Mouse (Mus musculus): ENCODE data around the gene Zfyve28. TPM values are rescaled to one million over a fixed set of nuclear protein-coding genes. Genes with fewer than 3 reads are reported as not detected.
A peak's percentile ranks its signal among the peaks of the same experiment; 100 is the strongest.

Gene Zfyve28
- polyA plus RNA-seq, 1 experiment from 2014 or later = 5.4 TPM

DNA sequence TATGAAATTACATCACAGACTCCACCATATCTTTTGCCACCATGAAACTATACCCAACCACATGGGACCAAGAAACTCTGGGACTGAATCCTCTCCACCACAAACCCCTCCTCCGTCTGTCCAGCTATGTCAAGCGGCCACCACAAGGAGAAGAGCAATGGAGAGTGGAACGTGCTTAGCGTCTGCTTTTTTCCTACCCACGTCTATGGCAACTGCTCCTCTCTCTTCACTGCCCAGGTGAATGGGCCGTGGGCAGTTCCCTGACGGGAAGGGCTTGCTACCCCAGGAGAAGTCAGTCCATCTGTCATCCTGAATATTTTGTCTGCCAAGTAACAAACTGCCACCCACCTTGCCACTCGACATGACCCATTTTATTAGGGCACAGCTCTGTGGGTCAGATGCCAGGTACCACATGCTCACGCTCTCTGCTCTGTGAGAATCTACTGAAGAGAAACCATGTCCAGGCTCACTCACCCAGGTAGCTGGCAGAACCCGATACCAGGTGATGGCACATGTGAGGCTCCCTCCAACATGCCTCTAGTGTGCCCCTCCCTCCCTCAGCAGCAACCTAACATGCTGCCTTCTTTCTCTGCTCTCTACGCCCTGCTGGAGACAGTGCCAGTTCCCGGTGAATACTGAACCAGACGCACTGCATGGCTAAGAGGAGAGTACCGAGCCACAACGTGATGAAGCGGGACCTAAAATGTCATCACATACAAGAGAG is 18.9 kb downstream of the Zfyve28 start:
- ATAC-seq (ENCODE audit: low FRiP score) = no peak
- H3K27ac ChIP-seq = no peak overlapping the region
- no peaks in the 10 kb centered on the region for H3K9me3 ChIP-seq
- no peak overlapping the region for H3K4me3 ChIP-seq
- H3K27me3 ChIP-seq = no peaks in the 10 kb centered on the region
- WGBS = 86% methylated on average over 16 of the region's 16 CpGs
- no peak overlapping the region for H3K4me2 ChIP-seq
- H3K36me3 ChIP-seq = no peaks in the 10 kb centered on the region
- no peak overlapping the region for H3K9ac ChIP-seq
- H3K4me1 ChIP-seq (replicated peaks) = peaks cover 10% of the 10 kb centered on the region; the same call in 1 of the 2 replicates

DNA sequence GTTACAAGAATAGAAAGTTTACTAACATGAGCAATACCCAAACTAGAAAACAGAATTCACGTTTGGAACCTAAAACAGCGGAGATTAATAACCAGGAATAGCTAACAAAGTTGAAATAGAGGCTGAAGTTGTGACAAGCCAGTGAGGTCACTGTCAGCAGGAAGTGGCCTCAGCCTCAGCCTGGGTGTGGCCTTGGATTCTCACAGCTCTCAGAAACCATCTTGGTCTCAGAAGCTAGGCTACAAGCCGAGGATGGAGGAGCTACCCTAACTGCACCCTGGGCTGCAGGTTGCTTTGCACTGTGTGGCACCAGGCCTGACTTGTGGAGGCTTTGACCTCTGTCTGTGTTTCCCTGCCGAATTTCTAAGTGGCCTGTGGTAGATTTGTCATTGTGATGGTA is 22.2 kb downstream of the Zfyve28 start:
- H3K9ac ChIP-seq = no peak overlapping the region
- no peaks in the 10 kb centered on the region for H3K36me3 ChIP-seq
- H3K4me1 ChIP-seq (replicated peaks) = 0 out of 2 replicates have a peak, but pooled peaks cover 3% of the 10 kb centered on the region
- WGBS = 73% methylated on average over 4 of the region's 4 CpGs
- no peak for ATAC-seq (ENCODE audit: low FRiP score)
- H3K4me2 ChIP-seq = no peak overlapping the region
- no peaks in the 10 kb centered on the region for H3K9me3 ChIP-seq
- H3K4me3 ChIP-seq = no peak overlapping the region
- no peak overlapping the region for H3K27ac ChIP-seq
- H3K27me3 ChIP-seq = no peaks in the 10 kb centered on the region

DNA sequence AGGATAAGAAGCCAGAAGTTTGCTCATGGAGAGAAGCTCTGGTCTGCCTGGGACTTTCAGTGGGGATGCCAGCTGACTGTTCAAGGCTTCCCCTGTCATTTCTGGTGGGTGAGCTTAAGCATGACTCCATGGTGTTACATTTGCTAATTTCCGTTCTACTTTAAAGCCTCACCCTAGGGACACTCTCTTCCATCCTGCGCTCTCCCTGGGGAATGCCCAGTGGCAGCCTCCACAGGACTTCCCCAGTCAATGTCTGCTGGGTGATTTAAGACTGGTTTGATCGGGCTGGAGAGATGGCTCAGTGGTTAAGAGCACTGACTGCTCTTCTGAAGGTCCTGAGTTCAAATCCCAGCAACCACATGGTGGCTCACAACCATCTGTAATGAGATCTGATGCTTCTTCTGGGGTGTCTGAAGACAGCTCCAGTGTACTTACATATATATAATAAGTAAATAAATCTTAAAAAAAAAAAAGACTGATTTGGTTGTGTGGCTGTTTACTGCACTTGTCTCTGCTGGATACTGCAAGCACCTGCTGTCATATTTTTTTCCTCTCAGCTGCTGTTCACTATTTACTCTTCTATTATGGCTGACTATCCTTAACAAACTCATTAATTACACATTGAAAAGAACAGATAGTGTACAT is 29.0 kb downstream of the Zfyve28 start:
- ATAC-seq (ENCODE audit: low FRiP score) = no peak
- H3K4me1 ChIP-seq (replicated peaks) = no peaks in the 10 kb centered on the region
- no peaks in the 10 kb centered on the region for H3K27me3 ChIP-seq
- H3K27ac ChIP-seq = no peak overlapping the region
- H3K9ac ChIP-seq = no peak overlapping the region
- no peaks in the 10 kb centered on the region for H3K36me3 ChIP-seq
- no peak overlapping the region for H3K4me2 ChIP-seq
- no peak overlapping the region for H3K4me3 ChIP-seq
- no peaks in the 10 kb centered on the region for H3K9me3 ChIP-seq
- 73% methylated on average over 3 of the region's 3 CpGs for WGBS

DNA sequence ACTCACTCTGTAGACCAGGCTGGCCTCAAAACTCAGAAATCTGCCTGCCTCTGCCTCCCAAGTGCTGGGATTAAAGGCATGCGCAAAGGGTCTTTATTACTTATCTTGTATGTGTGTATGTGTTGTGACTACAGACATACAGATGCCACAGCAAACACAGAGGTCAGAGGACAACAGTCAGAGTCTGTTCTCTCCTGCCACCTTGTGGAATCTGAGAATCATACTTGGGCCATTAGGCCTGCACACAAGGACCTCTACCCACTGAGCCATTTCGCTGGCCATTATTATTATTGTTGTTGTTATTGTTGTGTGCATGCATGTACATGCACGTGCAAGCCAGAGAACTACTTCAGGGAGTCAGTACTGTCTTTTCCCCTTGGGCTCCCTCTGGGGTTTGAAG is 33.1 kb downstream of the Zfyve28 start:
- no peak overlapping the region for H3K4me2 ChIP-seq
- WGBS = 88% methylated on average over 3 of the region's 3 CpGs
- no peaks in the 10 kb centered on the region for H3K9me3 ChIP-seq
- H3K4me3 ChIP-seq = no peak overlapping the region
- H3K27me3 ChIP-seq = no peaks in the 10 kb centered on the region
- H3K9ac ChIP-seq = no peak overlapping the region
- no peak for ATAC-seq (ENCODE audit: low FRiP score)
- H3K36me3 ChIP-seq = no peaks in the 10 kb centered on the region
- peaks cover 36% of the 10 kb centered on the region for H3K4me1 ChIP-seq (replicated peaks)
- H3K27ac ChIP-seq = no peak overlapping the region

DNA sequence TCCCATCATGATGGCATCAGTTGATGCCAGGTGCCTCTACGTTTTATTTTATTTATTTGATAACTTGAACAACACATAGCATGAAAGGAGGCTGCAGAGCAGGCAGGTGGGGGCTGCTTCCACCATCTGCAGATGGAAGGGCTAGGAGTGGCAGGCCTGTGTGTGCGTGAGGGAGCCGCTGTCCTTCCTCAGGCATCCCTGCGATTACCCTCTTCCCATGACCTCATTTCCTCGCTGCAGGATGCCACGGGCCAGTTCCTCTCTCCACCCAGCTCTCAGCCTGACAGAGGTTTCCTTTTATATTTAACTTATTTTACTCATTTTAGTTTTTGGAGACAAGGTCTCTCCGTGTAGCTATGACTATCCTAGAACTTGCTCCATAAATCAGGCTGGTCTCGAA is 33.9 kb downstream of the Zfyve28 start:
- WGBS = 76% methylated on average over 8 of the region's 8 CpGs
- Histone ChIP-seq H3K36me3 (no peaks in the 10 kb centered on the region), H3K9ac (no peak overlapping the region), H3K4me1 (replicated peaks) (peaks cover 45% of the 10 kb centered on the region), H3K27me3 (no peaks in the 10 kb centered on the region), H3K4me2 (no peak overlapping the region), H3K4me3 (no peak overlapping the region), H3K9me3 (no peaks in the 10 kb centered on the region), H3K27ac (no peak overlapping the region)
- ATAC-seq (ENCODE audit: low FRiP score) = no peak

DNA sequence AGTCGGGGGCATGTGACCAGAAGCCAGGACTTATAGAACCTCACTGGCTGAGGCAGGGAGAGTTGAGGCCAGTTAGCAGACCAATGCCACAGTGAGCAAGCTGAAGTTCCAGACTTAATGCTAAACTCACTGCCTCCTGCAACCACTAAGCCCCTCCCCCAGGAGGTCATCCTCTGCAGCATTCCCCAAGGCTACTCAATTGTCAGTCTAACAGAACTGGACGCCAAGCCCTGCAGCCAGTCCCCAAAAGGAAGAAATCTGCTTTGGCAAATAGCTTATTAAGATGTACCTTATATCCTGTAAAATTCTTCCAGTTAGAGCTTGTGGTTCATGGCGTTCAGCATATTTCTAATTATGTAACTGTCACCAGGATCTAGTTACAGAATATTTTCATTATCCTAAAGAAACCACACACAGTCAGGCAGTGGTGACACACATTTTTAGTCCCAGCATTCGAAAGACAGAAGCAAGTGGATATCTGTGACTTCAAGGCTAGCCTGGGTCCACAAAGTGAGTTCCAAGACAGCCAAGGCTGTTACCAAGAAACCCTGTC is 35.2 kb downstream of the Zfyve28 start:
- Histone ChIP-seq H3K27me3 (no peaks in the 10 kb centered on the region), H3K4me2 (no peak overlapping the region), H3K4me3 (no peak overlapping the region), H3K36me3 (no peaks in the 10 kb centered on the region), H3K9me3 (no peaks in the 10 kb centered on the region), H3K4me1 (replicated peaks) (peaks cover 48% of the 10 kb centered on the region), H3K9ac (no peak overlapping the region), H3K27ac (peak overlapping the region; percentile 79)
- 67% methylated on average over 4 of the region's 4 CpGs for WGBS
- no peak for ATAC-seq (ENCODE audit: low FRiP score)

DNA sequence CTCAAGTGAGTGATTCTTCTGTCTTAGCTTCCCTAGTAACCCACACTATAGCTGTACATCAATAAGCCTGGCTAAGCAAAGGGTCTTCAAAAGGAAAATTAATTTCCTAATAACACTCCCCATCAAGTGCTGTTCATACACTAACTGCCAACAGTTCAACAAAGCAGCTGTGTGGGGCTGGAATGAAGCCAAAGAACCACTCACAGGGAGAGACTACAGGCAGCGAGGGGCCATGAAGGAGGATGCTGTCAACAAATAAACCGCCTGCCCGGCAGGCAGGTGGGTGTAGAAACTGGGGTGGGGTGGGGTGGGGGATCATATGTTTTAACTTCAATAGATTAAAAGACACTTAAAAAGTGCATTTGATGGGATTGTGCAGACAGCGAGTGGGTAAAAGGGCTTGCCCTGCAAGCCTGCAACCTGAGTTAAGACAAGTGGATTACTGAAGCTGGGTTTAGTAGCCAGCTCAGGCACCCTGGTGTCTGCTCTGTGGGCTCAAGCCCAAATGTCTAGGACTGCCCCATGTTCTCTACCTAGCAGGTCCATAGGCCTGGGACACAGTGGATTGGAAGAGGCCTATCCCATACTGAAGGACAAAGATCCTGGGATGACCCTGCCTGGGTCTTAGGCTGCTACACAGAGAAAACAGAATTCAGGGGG is 35.8 kb downstream of the Zfyve28 start:
- H3K4me2 ChIP-seq = no peak overlapping the region
- WGBS = 27% methylated on average over 4 of the region's 4 CpGs
- no peaks in the 10 kb centered on the region for H3K36me3 ChIP-seq
- peak; percentile 49; the same call in 1 of the 2 replicates for ATAC-seq (ENCODE audit: low FRiP score)
- no peaks in the 10 kb centered on the region for H3K27me3 ChIP-seq
- H3K27ac ChIP-seq = peak overlapping the region; percentile 79
- H3K9me3 ChIP-seq = no peaks in the 10 kb centered on the region
- peaks cover 48% of the 10 kb centered on the region for H3K4me1 ChIP-seq (replicated peaks)
- no peak overlapping the region for H3K9ac ChIP-seq
- H3K4me3 ChIP-seq = no peak overlapping the region

DNA sequence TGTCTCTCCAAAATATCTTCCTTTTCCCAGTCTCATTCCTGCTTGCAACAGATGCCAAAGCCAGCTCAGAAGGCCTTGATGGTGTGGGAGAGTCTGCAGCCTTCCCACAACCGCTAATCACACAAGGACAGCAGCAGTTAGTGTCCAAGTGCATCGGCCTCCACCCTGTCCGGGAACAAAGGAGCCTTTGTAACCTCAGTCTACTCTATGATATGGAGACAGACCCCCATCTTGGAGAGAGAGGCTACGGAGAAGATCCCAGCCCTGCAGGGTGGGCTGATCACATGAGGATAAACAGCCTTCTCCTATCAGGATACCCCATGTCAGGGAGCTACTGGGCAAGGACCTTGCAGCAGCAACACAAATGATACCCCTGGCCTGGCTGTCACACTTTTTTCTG is 36.5 kb downstream of the Zfyve28 start:
- Histone ChIP-seq H3K4me3 (no peak overlapping the region), H3K9me3 (no peaks in the 10 kb centered on the region), H3K27me3 (no peaks in the 10 kb centered on the region), H3K9ac (no peak overlapping the region), H3K27ac (peak overlapping the region; percentile 79), H3K36me3 (no peaks in the 10 kb centered on the region), H3K4me2 (no peak overlapping the region), H3K4me1 (replicated peaks) (peaks cover 48% of the 10 kb centered on the region)
- 25% methylated on average over 4 of the region's 4 CpGs for WGBS
- peak; percentile 57; the same call in 1 of the 2 replicates for ATAC-seq (ENCODE audit: low FRiP score)

DNA sequence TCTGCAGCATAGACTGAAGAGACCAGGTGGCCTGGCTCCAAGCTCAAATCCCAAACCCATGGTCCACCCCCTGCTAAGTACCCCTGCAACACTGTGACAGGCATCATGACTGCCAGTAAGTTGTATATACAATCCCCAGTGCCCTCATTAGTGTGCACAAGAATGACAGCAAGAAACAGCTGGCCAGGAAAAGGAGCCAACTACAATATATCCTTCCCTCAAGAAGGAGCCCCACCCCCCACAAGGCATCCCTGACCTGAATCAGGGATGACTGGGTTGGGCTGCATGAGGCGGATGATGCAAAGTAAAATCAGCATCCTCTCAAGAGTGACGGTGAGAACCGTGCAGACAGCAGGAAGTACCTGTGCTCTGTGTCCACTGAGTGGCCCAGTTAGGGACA is 38.2 kb downstream of the Zfyve28 start:
- WGBS = 75% methylated on average over 3 of the region's 3 CpGs
- no peaks in the 10 kb centered on the region for H3K36me3 ChIP-seq
- ATAC-seq (ENCODE audit: low FRiP score) = no peak
- H3K4me2 ChIP-seq = no peak overlapping the region
- H3K27ac ChIP-seq = peak overlapping the region; percentile 10; the same call in 1 of the 2 replicates
- no peaks in the 10 kb centered on the region for H3K27me3 ChIP-seq
- peaks cover 48% of the 10 kb centered on the region for H3K4me1 ChIP-seq (replicated peaks)
- H3K9ac ChIP-seq = no peak overlapping the region
- no peak overlapping the region for H3K4me3 ChIP-seq
- H3K9me3 ChIP-seq = no peaks in the 10 kb centered on the region

DNA sequence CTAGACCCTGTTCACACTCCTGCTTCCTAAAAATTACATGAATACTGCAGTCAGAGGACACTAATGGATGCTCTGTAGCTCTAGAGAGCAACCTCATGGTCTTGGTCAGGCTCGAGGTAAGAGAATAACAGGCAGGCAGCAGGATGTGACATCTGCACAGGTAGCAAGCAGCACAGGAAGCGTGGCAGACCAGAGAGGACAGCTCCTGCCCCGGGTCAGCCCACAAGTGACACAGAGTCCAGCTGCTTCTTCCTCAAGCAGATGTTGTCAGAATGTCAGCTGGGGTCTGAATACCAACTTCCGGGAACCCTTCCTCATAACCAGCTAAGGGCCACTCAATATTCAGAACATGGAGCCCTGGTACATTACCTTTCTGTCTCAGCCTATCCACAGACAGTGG is 39.1 kb downstream of the Zfyve28 start:
- no peaks in the 10 kb centered on the region for H3K27me3 ChIP-seq
- no peaks in the 10 kb centered on the region for H3K36me3 ChIP-seq
- no peaks in the 10 kb centered on the region for H3K9me3 ChIP-seq
- no peak overlapping the region for H3K9ac ChIP-seq
- H3K4me2 ChIP-seq = no peak overlapping the region
- no peak for ATAC-seq (ENCODE audit: low FRiP score)
- no peak overlapping the region for H3K27ac ChIP-seq
- H3K4me1 ChIP-seq (replicated peaks) = peaks cover 48% of the 10 kb centered on the region
- WGBS = 80% methylated on average over 4 of the region's 4 CpGs
- no peak overlapping the region for H3K4me3 ChIP-seq

DNA sequence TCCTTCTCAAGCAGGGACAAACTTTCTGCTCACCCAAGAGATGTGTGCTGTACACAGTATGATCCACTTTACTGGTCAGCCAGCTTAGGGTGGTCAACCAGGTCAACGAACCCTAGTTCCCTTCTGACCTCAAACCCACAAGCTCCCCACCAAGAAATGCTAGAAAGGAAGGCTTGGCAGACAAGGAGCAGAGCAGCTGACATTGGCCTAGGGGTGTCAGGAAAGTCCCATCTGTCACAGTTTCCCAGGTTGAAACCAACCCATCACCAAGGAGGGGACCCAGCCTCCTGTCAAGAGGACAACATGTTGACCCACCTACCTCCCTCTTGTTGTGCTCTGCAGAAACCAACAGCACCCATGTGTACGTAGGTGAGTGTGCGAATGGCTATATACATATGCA is 41.8 kb downstream of the Zfyve28 start:
- H3K4me3 ChIP-seq = no peak overlapping the region
- H3K9me3 ChIP-seq = no peaks in the 10 kb centered on the region
- H3K9ac ChIP-seq = no peak overlapping the region
- no peaks in the 10 kb centered on the region for H3K36me3 ChIP-seq
- 97% methylated on average over 3 of the region's 3 CpGs for WGBS
- H3K27me3 ChIP-seq = no peaks in the 10 kb centered on the region
- peaks cover 37% of the 10 kb centered on the region for H3K4me1 ChIP-seq (replicated peaks)
- no peak overlapping the region for H3K4me2 ChIP-seq
- H3K27ac ChIP-seq = no peak overlapping the region
- ATAC-seq (ENCODE audit: low FRiP score) = no peak

DNA sequence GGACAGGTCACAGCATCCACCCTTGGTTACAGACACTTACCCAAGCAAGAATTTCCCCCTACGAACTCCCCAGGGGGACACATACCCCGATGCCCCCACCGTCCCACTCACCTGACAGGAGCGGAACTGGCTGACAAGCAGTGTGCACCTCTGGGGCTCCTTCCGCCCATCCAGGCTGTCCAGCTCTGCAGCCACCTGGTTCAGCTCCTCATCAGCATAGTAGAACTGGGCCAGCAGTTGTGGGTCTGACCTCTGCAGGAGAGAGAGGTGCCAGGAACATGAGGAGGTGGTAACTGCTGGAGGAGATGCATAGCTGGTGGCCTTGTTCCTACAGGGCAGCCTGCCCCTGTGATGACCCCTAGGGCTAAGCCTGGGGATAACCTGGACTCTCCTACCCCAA is 45.2 kb downstream of the Zfyve28 start:
- ATAC-seq (ENCODE audit: low FRiP score) = peak; percentile 28; the same call in 1 of the 2 replicates
- Histone ChIP-seq H3K4me1 (replicated peaks) (peaks cover 12% of the 10 kb centered on the region), H3K4me3 (no peak overlapping the region), H3K36me3 (no peaks in the 10 kb centered on the region), H3K4me2 (no peak overlapping the region), H3K9ac (0 out of 2 replicates have a peak overlapping the region, but pooled peaks have one; percentile 15), H3K27ac (no peak overlapping the region), H3K9me3 (no peaks in the 10 kb centered on the region), H3K27me3 (no peaks in the 10 kb centered on the region)
- 83% methylated on average over 5 of the region's 5 CpGs for WGBS

All from hindbrain, embryonic 13.5 days (tissue).